Mouse (Mus musculus): ENCODE measurements around the gene Vdac1. TPM values are rescaled to one million over a fixed set of nuclear protein-coding genes. Genes with fewer than 3 reads are reported as not detected.

Vdac1 gene
- polyA plus RNA-seq, 1 experiment: 296 TPM

GRCm38 (mm10) chr11:52335263-52335662 lies 25.4 kb upstream of the Vdac1 start:
- H3K79me3 ChIP-seq (ENCODE audit: low read depth): no peaks in the 10 kb centered on the region
- TF ChIP-seq FOSL1 (IDR thresholded peaks at IDR 0.05; ENCODE audit: insufficient read depth, low read length, poor library complexity, severe bottlenecking) (no peak), MYOD1 (IDR thresholded peaks at IDR 0.05; ENCODE audit: control insufficient read depth, insufficient read length, low read depth) (no peak), MYOG (IDR thresholded peaks at IDR 0.05; ENCODE audit: control insufficient read depth, extremely low read depth, insufficient read length) (no peak), MAX (IDR thresholded peaks at IDR 0.05) (no peak), CTCF (IDR thresholded peaks at IDR 0.05; ENCODE audit: control insufficient read depth, insufficient read depth, insufficient read length) (no peak), USF1 (IDR thresholded peaks at IDR 0.05; ENCODE audit: low read depth) (no peak), CEBPB (IDR thresholded peaks at IDR 0.05; ENCODE audit: low read depth) (no peak)
- H3ac ChIP-seq (ENCODE audit: control insufficient read depth, insufficient read length, low read depth): no peak overlapping the region
- H3K36me3 ChIP-seq (ENCODE audit: control insufficient read depth, insufficient read depth): no peaks in the 10 kb centered on the region
- no peaks in the 10 kb centered on the region for H3K27me3 ChIP-seq (ENCODE audit: control insufficient read depth, insufficient read depth, insufficient read length)
- no peaks in the 10 kb centered on the region for H3K79me2 ChIP-seq (ENCODE audit: control insufficient read depth, insufficient read depth)
- no peak overlapping the region for H3K4me3 ChIP-seq (ENCODE audit: insufficient read depth, poor library complexity, severe bottlenecking)

DNA sequence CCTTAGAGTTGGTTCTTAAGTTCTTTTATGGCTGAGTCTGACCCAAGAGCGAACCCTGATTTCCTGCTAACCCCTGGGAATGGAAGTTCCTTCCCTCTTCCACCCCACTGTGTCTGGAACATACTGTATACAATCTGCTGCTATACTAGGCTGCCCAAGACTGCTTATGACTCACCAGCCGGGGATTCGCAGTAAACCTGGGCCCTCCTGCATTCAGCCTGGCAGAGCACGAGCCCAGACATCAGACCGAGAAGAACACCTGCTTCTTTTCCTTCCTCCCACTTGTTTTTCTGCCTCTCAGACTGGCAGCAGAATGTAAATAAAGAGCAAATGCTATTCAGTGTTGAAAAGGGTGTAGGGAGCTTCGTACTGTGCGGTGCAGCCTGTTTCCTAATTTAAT lies 24.7 kb upstream of the Vdac1 start:
- H3K4me3 ChIP-seq (ENCODE audit: insufficient read depth, poor library complexity, severe bottlenecking): no peak overlapping the region
- no peak overlapping the region for H3ac ChIP-seq (ENCODE audit: control insufficient read depth, insufficient read length, low read depth)
- H3K79me2 ChIP-seq (ENCODE audit: control insufficient read depth, insufficient read depth): no peaks in the 10 kb centered on the region
- no peaks in the 10 kb centered on the region for H3K79me3 ChIP-seq (ENCODE audit: low read depth)
- TF ChIP-seq MAX (IDR thresholded peaks at IDR 0.05) (no peak), CEBPB (IDR thresholded peaks at IDR 0.05; ENCODE audit: low read depth) (no peak), CTCF (IDR thresholded peaks at IDR 0.05; ENCODE audit: control insufficient read depth, insufficient read depth, insufficient read length) (no peak), FOSL1 (IDR thresholded peaks at IDR 0.05; ENCODE audit: insufficient read depth, low read length, poor library complexity, severe bottlenecking) (no peak), MYOG (IDR thresholded peaks at IDR 0.05; ENCODE audit: control insufficient read depth, extremely low read depth, insufficient read length) (no peak), MYOD1 (IDR thresholded peaks at IDR 0.05; ENCODE audit: control insufficient read depth, insufficient read length, low read depth) (no peak), USF1 (IDR thresholded peaks at IDR 0.05; ENCODE audit: low read depth) (no peak)
- H3K27me3 ChIP-seq (ENCODE audit: control insufficient read depth, insufficient read depth, insufficient read length): no peaks in the 10 kb centered on the region
- H3K36me3 ChIP-seq (ENCODE audit: control insufficient read depth, insufficient read depth): no peaks in the 10 kb centered on the region

- Histone ChIP-seq H3K36me3 (ENCODE audit: control insufficient read depth, insufficient read depth) (no peaks in the 10 kb centered on the region), H3K79me3 (ENCODE audit: low read depth) (no peaks in the 10 kb centered on the region), H3K79me2 (ENCODE audit: control insufficient read depth, insufficient read depth) (no peaks in the 10 kb centered on the region), H3K4me3 (ENCODE audit: insufficient read depth, poor library complexity, severe bottlenecking) (no peak overlapping the region), H3K27me3 (ENCODE audit: control insufficient read depth, insufficient read depth, insufficient read length) (no peaks in the 10 kb centered on the region), H3ac (ENCODE audit: control insufficient read depth, insufficient read length, low read depth) (no peak overlapping the region)
- TF ChIP-seq MAX (IDR thresholded peaks at IDR 0.05) (peak; percentile 23), USF1 (IDR thresholded peaks at IDR 0.05; ENCODE audit: low read depth) (no peak)
Measured at GRCm38 (mm10) chr11:52337651-52338295, 22.9 kb upstream of the Vdac1 start.

DNA sequence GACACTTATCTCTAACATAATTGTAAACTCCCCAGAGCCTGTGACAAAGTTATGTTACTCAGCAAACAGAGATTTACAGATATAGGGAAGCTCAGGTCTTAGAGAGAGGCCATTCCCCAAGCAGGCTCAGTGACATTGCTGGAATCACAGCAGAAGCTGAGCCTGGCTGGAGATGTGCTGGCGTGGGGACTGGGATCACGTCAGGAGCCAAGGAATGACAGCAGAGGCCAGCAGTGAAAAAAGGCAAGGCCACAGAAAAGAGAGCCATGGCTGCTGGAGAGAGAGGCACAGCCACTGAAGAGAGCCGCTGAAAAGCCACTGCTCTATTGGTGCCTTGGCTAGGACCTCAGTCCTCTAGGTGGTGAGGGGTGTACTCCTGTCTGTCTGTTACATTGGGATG lies 22.3 kb upstream of the Vdac1 start:
- no peaks in the 10 kb centered on the region for H3K79me3 ChIP-seq (ENCODE audit: low read depth)

GRCm38 (mm10) chr11:52339098-52339497 lies 21.6 kb upstream of the Vdac1 start:
- no peak for TF ChIP-seq MAX (IDR thresholded peaks at IDR 0.05)
- no peak for TF ChIP-seq MYOD1 (IDR thresholded peaks at IDR 0.05; ENCODE audit: control insufficient read depth, insufficient read length, low read depth)
- no peak for TF ChIP-seq FOSL1 (IDR thresholded peaks at IDR 0.05; ENCODE audit: insufficient read depth, low read length, poor library complexity, severe bottlenecking)
- TF ChIP-seq CEBPB (IDR thresholded peaks at IDR 0.05; ENCODE audit: low read depth): no peak
- TF ChIP-seq MYOG (IDR thresholded peaks at IDR 0.05; ENCODE audit: control insufficient read depth, extremely low read depth, insufficient read length): no peak
- TF ChIP-seq USF1 (IDR thresholded peaks at IDR 0.05; ENCODE audit: low read depth): no peak
- TF ChIP-seq CTCF (IDR thresholded peaks at IDR 0.05; ENCODE audit: control insufficient read depth, insufficient read depth, insufficient read length): no peak
- no peaks in the 10 kb centered on the region for H3K79me3 ChIP-seq (ENCODE audit: low read depth)
- no peaks in the 10 kb centered on the region for H3K79me2 ChIP-seq (ENCODE audit: control insufficient read depth, insufficient read depth)
- H3K4me3 ChIP-seq (ENCODE audit: insufficient read depth, poor library complexity, severe bottlenecking): no peak overlapping the region
- no peak overlapping the region for H3ac ChIP-seq (ENCODE audit: control insufficient read depth, insufficient read length, low read depth)
- no peaks in the 10 kb centered on the region for H3K36me3 ChIP-seq (ENCODE audit: control insufficient read depth, insufficient read depth)
- H3K27me3 ChIP-seq (ENCODE audit: control insufficient read depth, insufficient read depth, insufficient read length): no peaks in the 10 kb centered on the region

More for the DNA sequence above, 22.3 kb upstream of the Vdac1 start:
- Histone ChIP-seq H3ac (ENCODE audit: control insufficient read depth, insufficient read length, low read depth) (no peak overlapping the region), H3K27me3 (ENCODE audit: control insufficient read depth, insufficient read depth, insufficient read length) (no peaks in the 10 kb centered on the region), H3K36me3 (ENCODE audit: control insufficient read depth, insufficient read depth) (no peaks in the 10 kb centered on the region), H3K4me3 (ENCODE audit: insufficient read depth, poor library complexity, severe bottlenecking) (no peak overlapping the region), H3K79me2 (ENCODE audit: control insufficient read depth, insufficient read depth) (no peaks in the 10 kb centered on the region)
- TF ChIP-seq USF1 (IDR thresholded peaks at IDR 0.05; ENCODE audit: low read depth): no peak
- peak; percentile 6 for TF ChIP-seq MAX (IDR thresholded peaks at IDR 0.05)
- TF ChIP-seq FOSL1 (IDR thresholded peaks at IDR 0.05; ENCODE audit: insufficient read depth, low read length, poor library complexity, severe bottlenecking): no peak
- no peak for TF ChIP-seq MYOD1 (IDR thresholded peaks at IDR 0.05; ENCODE audit: control insufficient read depth, insufficient read length, low read depth)
- no peak for TF ChIP-seq MYOG (IDR thresholded peaks at IDR 0.05; ENCODE audit: control insufficient read depth, extremely low read depth, insufficient read length)

GRCm38 (mm10) chr11:52339512-52339911 lies 21.1 kb upstream of the Vdac1 start:
- no peaks in the 10 kb centered on the region for H3K36me3 ChIP-seq (ENCODE audit: control insufficient read depth, insufficient read depth)
- no peaks in the 10 kb centered on the region for H3K79me3 ChIP-seq (ENCODE audit: low read depth)
- no peaks in the 10 kb centered on the region for H3K79me2 ChIP-seq (ENCODE audit: control insufficient read depth, insufficient read depth)
- no peak for TF ChIP-seq MYOD1 (IDR thresholded peaks at IDR 0.05; ENCODE audit: control insufficient read depth, insufficient read length, low read depth)
- no peak for TF ChIP-seq FOSL1 (IDR thresholded peaks at IDR 0.05; ENCODE audit: insufficient read depth, low read length, poor library complexity, severe bottlenecking)
- TF ChIP-seq CEBPB (IDR thresholded peaks at IDR 0.05; ENCODE audit: low read depth): no peak
- no peak for TF ChIP-seq MYOG (IDR thresholded peaks at IDR 0.05; ENCODE audit: control insufficient read depth, extremely low read depth, insufficient read length)
- TF ChIP-seq MAX (IDR thresholded peaks at IDR 0.05): no peak
- TF ChIP-seq CTCF (IDR thresholded peaks at IDR 0.05; ENCODE audit: control insufficient read depth, insufficient read depth, insufficient read length): no peak
- no peak for TF ChIP-seq USF1 (IDR thresholded peaks at IDR 0.05; ENCODE audit: low read depth)
- H3ac ChIP-seq (ENCODE audit: control insufficient read depth, insufficient read length, low read depth): no peak overlapping the region
- no peaks in the 10 kb centered on the region for H3K27me3 ChIP-seq (ENCODE audit: control insufficient read depth, insufficient read depth, insufficient read length)
- H3K4me3 ChIP-seq (ENCODE audit: insufficient read depth, poor library complexity, severe bottlenecking): no peak overlapping the region
